Mouse (Mus musculus): ENCODE measurements at regions not wholly inside any gene's neighbourhood (a gene's known extent, or its start where the extent isn't known, plus 50 kb on each side); places are given as distances from the start of the nearest gene placed in this dataset.

DNA sequence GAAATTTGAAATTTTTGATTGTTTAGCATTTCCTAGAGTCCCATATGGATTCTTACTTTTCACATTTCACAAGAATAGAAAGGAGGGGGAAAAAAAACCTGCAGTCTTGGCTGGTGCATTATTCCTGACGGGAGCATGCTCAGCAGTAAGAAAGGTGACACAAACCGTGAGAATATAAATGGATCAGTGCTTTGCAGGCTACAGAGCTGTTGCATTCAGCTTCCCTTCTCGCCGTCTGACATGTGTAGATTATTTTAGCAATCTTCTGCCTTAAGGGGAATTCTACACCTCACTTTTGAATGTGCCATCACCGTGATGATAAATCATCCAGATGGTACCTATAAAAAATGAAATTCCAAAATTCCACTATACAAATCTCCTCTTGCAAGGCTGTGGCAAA is 55.3 kb downstream of the Crygf start:
- no peak for ATAC-seq (ENCODE audit: low read depth)
- H3K27ac ChIP-seq (ENCODE audit: low read depth, low read length), result no peak overlapping the region
- no peak overlapping the region for H3K4me2 ChIP-seq (ENCODE audit: low read depth, low read length)
- H3K27me3 ChIP-seq (ENCODE audit: control insufficient read depth, insufficient read depth, low read length), result no peaks in the 10 kb centered on the region
- 87% methylated on average over 5 of the region's 5 CpGs for WGBS
- H3K9me3 ChIP-seq (ENCODE audit: control insufficient read depth, low read length), result no peaks in the 10 kb centered on the region
- no peak overlapping the region for H3K9ac ChIP-seq (replicated peaks; ENCODE audit: low read depth, low read length)
- no peaks in the 10 kb centered on the region for H3K36me3 ChIP-seq (ENCODE audit: control insufficient read depth, insufficient read depth, low read length)
- H3K4me1 ChIP-seq (ENCODE audit: control insufficient read depth, insufficient read depth, low read length), result no peaks in the 10 kb centered on the region
- no peak overlapping the region for H3K4me3 ChIP-seq (ENCODE audit: low read depth, low read length)

DNA sequence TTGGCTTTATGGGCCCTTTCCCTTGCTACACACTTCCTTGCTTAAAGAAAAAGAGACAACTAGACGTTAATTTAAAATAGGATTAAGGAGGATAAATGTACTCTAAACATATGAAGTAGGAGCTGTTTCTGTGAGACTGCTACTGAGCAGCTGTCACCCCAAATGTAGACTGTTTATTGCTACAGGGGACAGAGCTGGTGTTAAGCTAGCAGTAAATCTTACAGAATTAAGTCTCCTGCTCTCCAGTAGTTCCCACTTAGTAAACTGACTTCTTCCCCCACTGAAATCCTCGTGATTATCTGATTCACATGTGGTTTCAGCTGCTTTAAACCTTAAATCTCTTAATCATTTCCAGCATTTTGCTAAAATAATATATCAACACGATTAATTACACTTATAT is 74.1 kb downstream of the Crygf start:
- H3K27me3 ChIP-seq (ENCODE audit: control insufficient read depth, insufficient read depth, low read length), result no peaks in the 10 kb centered on the region

GRCm38 (mm10) chr1:66003897-66004660 is 77.8 kb downstream of the Crygf start:
- Histone ChIP-seq H3K4me2 (ENCODE audit: low read depth, low read length) (peak overlapping the region; percentile 41), H3K9me3 (ENCODE audit: control insufficient read depth, low read length) (no peaks in the 10 kb centered on the region), H3K9ac (replicated peaks; ENCODE audit: low read depth, low read length) (peak overlapping the region; percentile 12; the same call in 1 of the 2 replicates), H3K4me3 (ENCODE audit: low read depth, low read length) (peak overlapping the region; percentile 1; the same call in 1 of the 2 replicates), H3K27ac (ENCODE audit: low read depth, low read length) (no peak overlapping the region), H3K27me3 (ENCODE audit: control insufficient read depth, insufficient read depth, low read length) (no peaks in the 10 kb centered on the region), H3K4me1 (ENCODE audit: control insufficient read depth, insufficient read depth, low read length) (peaks cover 11% of the 10 kb centered on the region; the same call in 1 of the 2 replicates), H3K36me3 (ENCODE audit: control insufficient read depth, insufficient read depth, low read length) (no peaks in the 10 kb centered on the region)
- ATAC-seq (ENCODE audit: low read depth), result peak; percentile 86
- 8% methylated on average over 17 of the region's 17 CpGs for WGBS

More for the DNA sequence above, 74.1 kb downstream of the Crygf start:
- no peak overlapping the region for H3K4me3 ChIP-seq (ENCODE audit: low read depth, low read length)
- WGBS, result 47% methylated on average over 3 of the region's 3 CpGs
- no peaks in the 10 kb centered on the region for H3K36me3 ChIP-seq (ENCODE audit: control insufficient read depth, insufficient read depth, low read length)
- no peak overlapping the region for H3K9ac ChIP-seq (replicated peaks; ENCODE audit: low read depth, low read length)
- H3K27ac ChIP-seq (ENCODE audit: low read depth, low read length), result no peak overlapping the region
- peaks cover 11% of the 10 kb centered on the region; the same call in 1 of the 2 replicates for H3K4me1 ChIP-seq (ENCODE audit: control insufficient read depth, insufficient read depth, low read length)
- ATAC-seq (ENCODE audit: low read depth), result no peak
- H3K4me2 ChIP-seq (ENCODE audit: low read depth, low read length), result no peak overlapping the region
- no peaks in the 10 kb centered on the region for H3K9me3 ChIP-seq (ENCODE audit: control insufficient read depth, low read length)

All from neural tube, embryonic 14.5 days (tissue).